Mouse (Mus musculus): ENCODE results near the gene Fign.

Fign gene

GRCm38 (mm10) chr2:64097937-64098617 lies at the start of gene Fign:
Gene Fign, minus strand, starts transcription at chr2:64098038.
- DNase-seq (ENCODE audit: low read depth): no peak

GRCm38 (mm10) chr2:64133597-64133996 lies 35.8 kb upstream of the Fign start:
- no peak for DNase-seq (ENCODE audit: low read depth)

- no peak for DNase-seq (ENCODE audit: low read depth)
Observed at GRCm38 (mm10) chr2:64120495-64120894, 22.7 kb upstream of the Fign start.

- no peak for DNase-seq (ENCODE audit: low read depth)
Observed at GRCm38 (mm10) chr2:64116613-64117012, 18.8 kb upstream of the Fign start.

- no peak for DNase-seq (ENCODE audit: low read depth)
Observed at GRCm38 (mm10) chr2:64111133-64111532, 13.3 kb upstream of the Fign start.

- no peak for DNase-seq (ENCODE audit: low read depth)
Observed at GRCm38 (mm10) chr2:64109860-64110259, 12.0 kb upstream of the Fign start.

GRCm38 (mm10) chr2:64108040-64108439 lies 10.2 kb upstream of the Fign start:
- no peak for DNase-seq (ENCODE audit: low read depth)

GRCm38 (mm10) chr2:64098618-64099320 lies 931 bp upstream of the Fign start:
- DNase-seq (ENCODE audit: low read depth): no peak

- DNase-seq (ENCODE audit: low read depth): no peak
Observed at GRCm38 (mm10) chr2:64096721-64097411, 972 bp downstream of the Fign start.

GRCm38 (mm10) chr2:64096176-64096575 lies 1.7 kb downstream of the Fign start:
- no peak for DNase-seq (ENCODE audit: low read depth)

GRCm38 (mm10) chr2:64095561-64095960 lies 2.3 kb downstream of the Fign start:
- no peak for DNase-seq (ENCODE audit: low read depth)

GRCm38 (mm10) chr2:64093087-64093486 lies 4.8 kb downstream of the Fign start:
- DNase-seq (ENCODE audit: low read depth): no peak

GRCm38 (mm10) chr2:64083853-64084427 lies 13.9 kb downstream of the Fign start:
- no peak for DNase-seq (ENCODE audit: low read depth)

GRCm38 (mm10) chr2:64079765-64080164 lies 18.1 kb downstream of the Fign start:
- no peak for DNase-seq (ENCODE audit: low read depth)

- no peak for DNase-seq (ENCODE audit: low read depth)
Observed at GRCm38 (mm10) chr2:64078551-64078950, 19.3 kb downstream of the Fign start.

GRCm38 (mm10) chr2:64077846-64078245 lies 20.0 kb downstream of the Fign start:
- no peak for DNase-seq (ENCODE audit: low read depth)

GRCm38 (mm10) chr2:64075873-64076272 lies 22.0 kb downstream of the Fign start:
- no peak for DNase-seq (ENCODE audit: low read depth)

- no peak for DNase-seq (ENCODE audit: low read depth)
Observed at GRCm38 (mm10) chr2:64074602-64075389, 23.0 kb downstream of the Fign start.

- no peak for DNase-seq (ENCODE audit: low read depth)
Observed at GRCm38 (mm10) chr2:64072158-64072557, 25.7 kb downstream of the Fign start.

- DNase-seq (ENCODE audit: low read depth): no peak
Observed at GRCm38 (mm10) chr2:64069950-64070695, 27.7 kb downstream of the Fign start.

- DNase-seq (ENCODE audit: low read depth): no peak
Observed at GRCm38 (mm10) chr2:64065511-64065910, 32.3 kb downstream of the Fign start.
